Mouse (Mus musculus): Measurements from ENCODE around the gene Axdnd1.
"Not testable (repeated sequence)": the region's sequence is repeated elsewhere in the genome, so short reads cannot be mapped to it uniquely, and the experiment has no call there.

Axdnd1 gene

DNA sequence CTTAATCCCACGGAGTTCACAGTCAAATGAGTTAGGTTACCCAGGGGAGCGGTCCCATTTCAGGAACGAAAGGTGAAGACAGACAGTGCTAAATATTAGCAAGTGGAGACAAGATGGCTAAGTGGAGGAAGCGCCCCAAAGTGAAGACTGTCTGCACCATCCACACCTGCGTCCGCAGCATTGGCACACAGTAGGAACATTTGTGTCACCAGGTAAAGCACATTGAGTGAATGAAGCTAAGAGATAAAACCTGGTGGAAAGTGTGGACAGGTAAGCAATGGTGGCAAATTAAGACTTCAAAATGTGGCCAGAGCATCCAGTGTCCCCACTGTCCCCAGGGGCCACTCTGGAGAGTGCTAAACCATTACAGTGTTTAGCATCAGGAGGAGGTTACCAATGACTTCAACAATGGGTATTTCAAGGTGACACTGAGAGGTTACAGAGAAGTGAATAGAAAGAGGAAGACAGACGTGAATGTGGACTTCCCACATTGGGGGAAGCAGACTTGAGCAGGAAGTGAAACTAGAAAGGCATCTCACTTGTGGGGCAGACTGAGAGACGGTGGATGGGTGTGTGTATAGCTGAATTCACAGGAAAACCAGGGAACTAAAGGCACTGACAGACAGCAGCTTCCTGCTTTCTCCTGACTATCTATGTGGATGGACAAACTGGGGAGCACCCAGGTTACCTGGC is 16.2 kb upstream of the Axdnd1 start:
- DNase-seq (ENCODE audit: low spot score) = no peak

- no peak for DNase-seq (ENCODE audit: low spot score)
These were observed 12.5 kb upstream of the Axdnd1 start for GRCm38 (mm10) chr1:156433497-156433896.

DNA sequence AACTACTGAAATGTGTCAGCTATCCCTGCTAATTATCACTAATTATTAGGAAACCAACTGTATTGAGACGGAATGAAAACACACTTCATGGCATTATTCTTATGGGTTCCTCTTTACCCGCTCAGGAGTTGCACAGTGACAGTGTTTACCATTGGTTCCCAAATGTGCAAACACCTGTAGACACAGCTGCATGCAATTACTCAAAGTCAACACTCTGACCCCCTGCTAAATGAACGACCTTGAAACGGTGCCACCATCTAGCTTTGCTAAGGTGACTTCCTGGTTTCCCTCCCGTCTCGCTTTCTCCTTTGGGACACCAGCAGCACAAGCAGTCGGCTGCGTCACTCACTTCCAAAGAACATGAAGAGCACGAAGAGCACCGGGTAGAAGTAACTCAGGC is 11.5 kb upstream of the Axdnd1 start:
- no peak for DNase-seq (ENCODE audit: low spot score)

- DNase-seq (ENCODE audit: low spot score) = no peak
These were observed 7.5 kb upstream of the Axdnd1 start for GRCm38 (mm10) chr1:156428434-156428833.

DNA sequence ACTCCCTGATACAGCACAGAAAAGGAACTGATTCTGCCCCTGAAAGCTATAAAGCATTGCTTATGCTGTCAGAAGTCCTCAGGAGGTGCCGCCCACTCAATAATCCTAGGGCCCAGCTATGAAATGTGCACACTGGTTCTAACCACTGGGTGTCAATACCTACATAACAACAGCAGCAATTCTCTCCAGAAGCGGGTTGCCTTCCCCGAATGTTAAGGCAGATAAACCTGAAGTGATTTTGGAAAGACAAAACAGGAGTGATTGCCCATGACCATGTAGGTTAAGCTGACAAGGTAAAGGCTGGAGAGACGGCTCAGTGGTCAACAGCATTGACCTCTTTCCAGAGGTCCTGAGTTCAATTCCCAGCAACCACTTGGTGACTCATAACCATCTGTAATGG is 4.8 kb upstream of the Axdnd1 start:
- no peak for DNase-seq (ENCODE audit: low spot score)

DNA sequence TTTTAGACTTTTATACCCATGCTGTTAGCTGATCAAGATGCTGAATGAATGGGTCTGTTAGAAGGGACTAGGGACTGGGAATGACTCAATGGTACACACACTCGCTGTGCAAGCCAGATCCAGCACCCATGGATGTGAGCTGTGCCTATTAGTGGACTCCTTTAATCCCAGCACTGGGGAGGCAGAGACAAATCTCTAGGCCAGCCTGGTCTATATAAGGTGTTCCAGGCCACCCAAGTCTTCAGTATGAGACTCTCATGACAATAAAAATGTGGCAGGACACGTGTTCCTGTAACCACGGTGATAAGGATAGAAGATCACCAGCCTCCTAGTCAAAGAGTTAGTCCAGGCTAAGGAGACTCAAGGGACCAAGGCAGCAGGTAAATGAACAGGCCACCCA is 3.1 kb upstream of the Axdnd1 start:
- no peak for DNase-seq (ENCODE audit: low spot score)

- DNase-seq (ENCODE audit: low spot score) = no peak
These were observed 2.5 kb upstream of the Axdnd1 start for GRCm38 (mm10) chr1:156423493-156423892.

DNA sequence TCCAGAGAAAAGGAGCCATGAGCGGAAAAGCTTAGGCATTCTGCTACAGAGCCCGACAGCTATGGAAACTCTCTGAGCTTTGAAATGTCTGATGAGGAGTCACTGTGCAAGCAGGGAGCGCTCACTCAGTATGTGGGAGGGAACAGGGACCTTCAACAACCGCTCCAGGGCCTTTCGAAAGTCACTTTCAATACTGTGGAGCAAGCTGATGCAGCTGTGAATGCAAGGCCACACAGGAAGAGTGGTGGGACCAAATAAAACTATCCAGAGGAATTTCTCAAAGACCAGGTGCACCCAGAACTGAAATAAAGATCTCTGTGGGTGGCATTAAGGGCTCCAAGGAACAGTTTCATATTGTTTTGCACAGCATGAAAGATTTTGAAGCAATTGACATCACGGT is 1.9 kb upstream of the Axdnd1 start:
- no peak for DNase-seq (ENCODE audit: low spot score)

GRCm38 (mm10) chr1:156418170-156418569 is 2.8 kb downstream of the Axdnd1 start:
- DNase-seq (ENCODE audit: low spot score) = peak; percentile 25

- DNase-seq (ENCODE audit: low spot score) = no peak
These were observed 12.4 kb downstream of the Axdnd1 start for GRCm38 (mm10) chr1:156408521-156408920.

DNA sequence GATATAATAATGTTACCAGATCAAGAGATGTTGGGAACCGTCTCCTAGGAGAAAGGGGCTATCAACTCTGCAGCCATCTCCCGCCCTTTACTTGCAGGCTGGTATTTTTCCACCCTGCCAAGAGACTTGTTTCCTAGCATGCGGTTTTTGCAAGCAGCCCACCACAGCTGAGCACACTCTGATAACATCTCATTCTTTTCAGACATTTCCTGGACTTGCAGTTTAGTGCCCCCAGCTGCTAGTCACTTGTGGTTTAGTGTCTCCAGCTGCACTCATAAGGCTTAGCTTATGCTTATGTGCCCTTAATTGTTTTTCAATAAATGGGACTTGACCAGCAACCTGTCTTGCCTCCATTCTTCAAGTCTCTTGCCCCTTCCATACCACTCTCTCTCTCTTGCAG is 13.0 kb downstream of the Axdnd1 start:
- DNase-seq (ENCODE audit: low spot score) = no peak

GRCm38 (mm10) chr1:156403251-156403650 is 17.7 kb downstream of the Axdnd1 start:
- DNase-seq (ENCODE audit: low spot score) = no peak

DNA sequence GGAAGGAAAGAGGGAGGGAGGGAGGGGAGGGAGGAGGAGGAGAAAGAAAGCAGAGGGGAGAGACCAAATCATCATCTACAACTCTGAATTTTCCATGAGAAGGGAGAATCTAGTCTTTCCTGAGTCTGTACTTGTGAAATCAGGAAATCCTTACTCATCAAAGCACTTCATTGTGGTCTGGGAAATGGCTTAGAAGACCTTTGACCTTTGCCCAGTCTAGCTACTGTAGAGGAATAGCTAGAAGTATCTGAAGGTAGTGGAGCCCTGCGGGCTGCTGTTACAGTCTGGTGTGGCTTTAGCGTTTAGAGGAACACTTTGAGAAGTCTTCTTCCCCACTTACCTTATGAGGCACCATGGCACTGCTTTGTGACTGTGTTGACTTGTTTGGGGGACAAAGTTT is 18.5 kb downstream of the Axdnd1 start:
- no peak for DNase-seq (ENCODE audit: low spot score)

- DNase-seq (ENCODE audit: low spot score) = not testable (repeated sequence)
These were observed 20.8 kb downstream of the Axdnd1 start for GRCm38 (mm10) chr1:156400159-156400558.

- DNase-seq (ENCODE audit: low spot score) = no peak
These were observed 27.8 kb downstream of the Axdnd1 start for GRCm38 (mm10) chr1:156393148-156393547.

GRCm38 (mm10) chr1:156386880-156387279 is 34.1 kb downstream of the Axdnd1 start:
- DNase-seq (ENCODE audit: low spot score) = no peak

- DNase-seq (ENCODE audit: low spot score) = no peak
These were observed 34.7 kb downstream of the Axdnd1 start for GRCm38 (mm10) chr1:156386232-156386631.

DNA sequence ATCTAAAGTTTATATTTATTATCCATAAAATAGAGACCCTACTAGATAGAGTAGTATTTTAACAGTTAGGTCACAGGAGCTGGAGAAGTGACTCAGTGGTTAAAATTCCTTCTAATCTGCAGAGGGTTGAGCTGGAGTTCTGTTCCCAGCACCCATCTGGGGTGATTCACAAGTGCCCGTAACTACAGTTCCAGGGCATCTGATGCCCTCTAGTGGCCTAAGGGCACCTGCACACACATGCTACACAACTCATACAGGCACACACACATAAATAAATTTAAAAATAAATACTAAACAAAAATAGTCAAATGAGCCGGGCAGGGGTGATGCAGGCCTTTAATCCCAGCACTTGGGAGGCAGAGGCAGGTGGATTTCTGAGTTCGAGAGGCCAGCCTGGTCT is 39.7 kb downstream of the Axdnd1 start:
- DNase-seq (ENCODE audit: low spot score) = no peak

GRCm38 (mm10) chr1:156365740-156366139 is 55.2 kb downstream of the Axdnd1 start, which contains the start of gene Gm2000:
Gm2000 (plus strand) TSS chr1:156366040.
- DNase-seq (ENCODE audit: low spot score) = no peak

GRCm38 (mm10) chr1:156352466-156352865 is 68.5 kb downstream of the Axdnd1 start:
- DNase-seq (ENCODE audit: low spot score) = no peak

- DNase-seq (ENCODE audit: low spot score) = no peak
These were observed 70.5 kb downstream of the Axdnd1 start for GRCm38 (mm10) chr1:156350441-156350840.

GRCm38 (mm10) chr1:156349031-156349430 is 71.9 kb downstream of the Axdnd1 start:
- DNase-seq (ENCODE audit: low spot score) = no peak

DNA sequence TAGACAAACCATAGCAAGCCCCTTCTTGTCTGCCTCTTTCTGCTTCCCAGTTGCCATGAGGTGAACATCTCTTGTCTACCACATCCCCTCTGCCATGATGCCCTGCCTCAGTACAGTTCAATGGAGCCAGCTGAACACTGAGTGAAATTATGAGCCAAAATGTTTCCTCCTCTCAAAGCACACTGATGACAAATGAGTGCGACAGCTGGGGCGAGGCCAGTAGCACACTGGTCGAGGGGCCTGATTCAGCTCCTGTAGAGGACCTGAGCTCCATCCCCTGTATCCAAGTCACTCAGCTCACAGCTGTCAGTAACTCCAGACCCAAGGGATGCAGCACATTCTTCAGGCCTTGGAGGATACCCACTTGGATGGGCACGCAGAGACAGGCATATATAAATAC is 75.3 kb downstream of the Axdnd1 start:
- no peak for DNase-seq (ENCODE audit: low spot score)

- no peak for DNase-seq (ENCODE audit: low spot score)
These were observed 76.5 kb downstream of the Axdnd1 start for GRCm38 (mm10) chr1:156344433-156344832.

All from left cerebral cortex, adult 11 months (tissue).